Mouse (Mus musculus) 3134 (cell line): Measurements from ENCODE around the gene Ddx28.

Experiments
- DNase-seq: peaks from one replicate; pipeline ENCODE4 v3.0.0-alpha.2; 2011; ENCODE audit warnings: low spot score; ENCODE audit not compliant: insufficient read length; ENCODE audit errors: extremely low read depth

The Ddx28 gene

GRCm38 (mm10) chr8:106011643-106011986 lies at the start of gene Ddx28:
Ddx28 (minus strand) TSS chr8:106011882.
- no peak for DNase-seq

GRCm38 (mm10) chr8:106060521-106060920 lies 48.8 kb upstream of the Ddx28 start:
- no peak for DNase-seq

- DNase-seq = peak; percentile 81
Measured at GRCm38 (mm10) chr8:106059613-106060371, 48.1 kb upstream of the Ddx28 start.

GRCm38 (mm10) chr8:106058731-106059612 lies 47.3 kb upstream of the Ddx28 start, which contains the start of gene Nfatc3:
Nfatc3 (plus strand) TSS chr8:106058840.
- DNase-seq = peak; percentile 91

- no peak for DNase-seq
Measured at GRCm38 (mm10) chr8:106056455-106056982, 44.8 kb upstream of the Ddx28 start.

GRCm38 (mm10) chr8:106055038-106055437 lies 43.4 kb upstream of the Ddx28 start:
- no peak for DNase-seq

- no peak for DNase-seq
Measured at GRCm38 (mm10) chr8:106054190-106054811, 42.6 kb upstream of the Ddx28 start.

- DNase-seq = no peak
Measured at GRCm38 (mm10) chr8:106052510-106053089, 40.9 kb upstream of the Ddx28 start.

- DNase-seq = no peak
Measured at GRCm38 (mm10) chr8:106051068-106051467, 39.4 kb upstream of the Ddx28 start.

GRCm38 (mm10) chr8:106049840-106050239 lies 38.2 kb upstream of the Ddx28 start:
- no peak for DNase-seq

GRCm38 (mm10) chr8:106047854-106048630 lies 36.4 kb upstream of the Ddx28 start:
- DNase-seq = no peak

- no peak for DNase-seq
Measured at GRCm38 (mm10) chr8:106046872-106047559, 35.3 kb upstream of the Ddx28 start.

- DNase-seq = no peak
Measured at GRCm38 (mm10) chr8:106044151-106044550, 32.5 kb upstream of the Ddx28 start.

GRCm38 (mm10) chr8:106043055-106043454 lies 31.4 kb upstream of the Ddx28 start:
- no peak for DNase-seq

- no peak for DNase-seq
Measured at GRCm38 (mm10) chr8:106040218-106040617, 28.5 kb upstream of the Ddx28 start.

GRCm38 (mm10) chr8:106039605-106040004 lies 27.9 kb upstream of the Ddx28 start:
- no peak for DNase-seq

GRCm38 (mm10) chr8:106038721-106039120 lies 27.0 kb upstream of the Ddx28 start:
- no peak for DNase-seq

- no peak for DNase-seq
Measured at GRCm38 (mm10) chr8:106022483-106022882, 10.8 kb upstream of the Ddx28 start.

GRCm38 (mm10) chr8:106018039-106018438 lies 6.4 kb upstream of the Ddx28 start:
- DNase-seq = no peak
